Mouse (Mus musculus) intestine, embryonic 14.5 days (tissue): ENCODE measurements around the gene Tuba1b. TPM values are rescaled to one million over a fixed set of nuclear protein-coding genes. Genes with fewer than 3 reads are reported as not detected.

Source experiments
- ATAC-seq: fragments of 200-750 bp; cut with Nextera tagmentation; replicated peaks from 2 replicates; pipeline ENCODE4 v1.8.0; 2017; ENCODE audit warnings: low read depth, moderate number of reproducible peaks, moderate TSS enrichment, moderate library complexity; ENCODE audit not compliant: low FRiP score, low TSS enrichment
- DNase-seq: peaks from one replicate; pipeline ENCODE4 v3.0.0-alpha.2; 2018; ENCODE audit warnings: low spot score
- H3K27ac ChIP-seq: fragments of 300-500 bp; sonication (generic); 2 replicates; pipeline ENCODE4 v1.5.1; 2014; ENCODE audit warnings: low read depth, mild to moderate bottlenecking, control low read depth
- H3K27me3 ChIP-seq: fragments of 300-500 bp; sonication (generic); replicated peaks from 2 replicates; pipeline ENCODE4 v1.6.1; 2014; ENCODE audit warnings: low read length, control low read depth; ENCODE audit not compliant: control insufficient read depth, insufficient read depth
- H3K36me3 ChIP-seq: fragments of 300-500 bp; sonication (generic); 2 replicates; pipeline ENCODE4 v1.6.1; 2014; ENCODE audit warnings: low read length, control low read depth; ENCODE audit not compliant: control insufficient read depth, insufficient read depth
- H3K4me1 ChIP-seq: fragments of 300-500 bp; sonication (generic); replicated peaks from 2 replicates; pipeline ENCODE4 v1.6.1; 2014; ENCODE audit warnings: low read length, control low read depth, mixed read lengths; ENCODE audit not compliant: control insufficient read depth, insufficient read depth
- H3K4me2 ChIP-seq: fragments of 300-500 bp; sonication (generic); 2 replicates; pipeline ENCODE4 v1.6.1; 2014; ENCODE audit warnings: low read length
- H3K4me3 ChIP-seq: fragments of 300-500 bp; sonication (generic); 2 replicates; pipeline ENCODE4 v1.5.1; 2014; ENCODE audit warnings: low read depth, low read length, control low read depth, mixed read lengths
- H3K9ac ChIP-seq: fragments of 300-500 bp; sonication (generic); 2 replicates; pipeline ENCODE4 v1.6.1; 2014; ENCODE audit warnings: mild to moderate bottlenecking, low read length
- H3K9me3 ChIP-seq: fragments of 300-500 bp; sonication (generic); 2 replicates; pipeline ENCODE4 v1.6.1; 2016; ENCODE audit warnings: low read length, control low read depth; ENCODE audit not compliant: control insufficient read depth
- WGBS: fragments of 180-500 bp; shearing (Covaris S2); extraction: QIAGEN DNeasy Blood & Tissue Kit; methylation state at CpG from one replicate; pipeline ENCODE4 v1.1.7; 2014; 5-methylcytosine and 5-hydroxymethylcytosine counted together
- polyA plus RNA-seq: library from polyadenylated mRNA; unstranded; fragments of >200 nt; fragmentation: Nextera tagmentation; extraction: Ambion mirVana; gene quantifications from 2 replicates; pipeline ENCODE4 v1.2.1, GENCODE M21; 2014

Gene Tuba1b
- polyA plus RNA-seq, 1 experiment from 2014 or later: 1,667 TPM

- ATAC-seq: peak; percentile 54
- no peak overlapping the region for H3K4me2 ChIP-seq
- no peaks in the 10 kb centered on the region for H3K9me3 ChIP-seq
- H3K9ac ChIP-seq: no peak overlapping the region
- H3K27me3 ChIP-seq: peaks cover 60% of the 10 kb centered on the region
- peaks cover 14% of the 10 kb centered on the region for H3K4me1 ChIP-seq
- DNase-seq: no peak
- 39% methylated on average over 6 of the region's 6 CpGs for whole genome bisulfite sequencing
- H3K36me3 ChIP-seq: no peaks in the 10 kb centered on the region
- no peak overlapping the region for H3K27ac ChIP-seq
- no peak overlapping the region for H3K4me3 ChIP-seq
Measured at GRCm38 (mm10) chr15:98891907-98892606, 42.3 kb downstream of the Tuba1b start.

GRCm38 (mm10) chr15:98891198-98891742 lies 43.1 kb downstream of the Tuba1b start:
- Histone ChIP-seq H3K4me1 (peaks cover 14% of the 10 kb centered on the region), H3K27me3 (peaks cover 52% of the 10 kb centered on the region), H3K4me3 (peak overlapping the region; percentile 13; the same call in 1 of the 2 replicates), H3K9me3 (no peaks in the 10 kb centered on the region), H3K36me3 (no peaks in the 10 kb centered on the region), H3K4me2 (peak overlapping the region; percentile 38), H3K27ac (no peak overlapping the region), H3K9ac (no peak overlapping the region)
- DNase-seq (no peak), ATAC-seq (no peak; the same call in 1 of the 2 replicates)
- 9% methylated on average over 19 of the region's 19 CpGs for WGBS

GRCm38 (mm10) chr15:98887526-98887925 lies 46.8 kb downstream of the Tuba1b start:
- no peak overlapping the region for H3K9ac ChIP-seq
- WGBS: 76% methylated on average over 7 of the region's 7 CpGs
- no peak overlapping the region for H3K27ac ChIP-seq
- DNase-seq (no peak), ATAC-seq (no peak)
- peaks cover 15% of the 10 kb centered on the region for H3K27me3 ChIP-seq
- H3K36me3 ChIP-seq: no peaks in the 10 kb centered on the region
- no peaks in the 10 kb centered on the region for H3K4me1 ChIP-seq
- H3K9me3 ChIP-seq: no peaks in the 10 kb centered on the region
- H3K4me3 ChIP-seq: no peak overlapping the region
- no peak overlapping the region for H3K4me2 ChIP-seq

- no peak for ATAC-seq
- Histone ChIP-seq H3K4me1 (no peaks in the 10 kb centered on the region), H3K27me3 (peaks cover 10% of the 10 kb centered on the region), H3K36me3 (no peaks in the 10 kb centered on the region), H3K9me3 (no peaks in the 10 kb centered on the region), H3K27ac (no peak overlapping the region), H3K9ac (no peak overlapping the region), H3K4me3 (no peak overlapping the region), H3K4me2 (no peak overlapping the region)
- no peak for DNase-seq
- WGBS: 57% methylated on average over 8 of the region's 8 CpGs
Measured at GRCm38 (mm10) chr15:98886667-98887387, 47.5 kb downstream of the Tuba1b start.

GRCm38 (mm10) chr15:98884106-98884505 lies 50.3 kb downstream of the Tuba1b start:
- no peak overlapping the region for H3K4me2 ChIP-seq

GRCm38 (mm10) chr15:98883661-98884060 lies 50.7 kb downstream of the Tuba1b start:
- ATAC-seq: no peak
- H3K9ac ChIP-seq: no peak overlapping the region
- no peak for DNase-seq
- no peaks in the 10 kb centered on the region for H3K9me3 ChIP-seq
- H3K27ac ChIP-seq: no peak overlapping the region
- H3K4me1 ChIP-seq: peaks cover 6% of the 10 kb centered on the region
- no peak overlapping the region for H3K4me3 ChIP-seq
- no peaks in the 10 kb centered on the region for H3K27me3 ChIP-seq
- H3K36me3 ChIP-seq: no peaks in the 10 kb centered on the region
- H3K4me2 ChIP-seq: no peak overlapping the region

More at GRCm38 (mm10) chr15:98884106-98884505, 50.3 kb downstream of the Tuba1b start:
- H3K27ac ChIP-seq: no peak overlapping the region
- H3K9ac ChIP-seq: no peak overlapping the region
- H3K27me3 ChIP-seq: no peaks in the 10 kb centered on the region
- 71% methylated on average over 1 of the region's 1 CpGs for WGBS
- no peak for DNase-seq
- peaks cover 6% of the 10 kb centered on the region for H3K4me1 ChIP-seq
- H3K9me3 ChIP-seq: no peaks in the 10 kb centered on the region
- H3K36me3 ChIP-seq: no peaks in the 10 kb centered on the region
- ATAC-seq: no peak
- no peak overlapping the region for H3K4me3 ChIP-seq

- WGBS: 16% methylated on average over 5 of the region's 5 CpGs
- Histone ChIP-seq H3K4me3 (peak overlapping the region; percentile 74), H3K9me3 (no peaks in the 10 kb centered on the region), H3K4me1 (peaks cover 6% of the 10 kb centered on the region), H3K27ac (peak overlapping the region; percentile 52; the same call in 1 of the 2 replicates), H3K4me2 (peak overlapping the region; percentile 97), H3K27me3 (no peaks in the 10 kb centered on the region), H3K9ac (peak overlapping the region; percentile 53; the same call in 1 of the 2 replicates), H3K36me3 (peaks cover 4% of the 10 kb centered on the region; the same call in 1 of the 2 replicates)
- DNase-seq (no peak), ATAC-seq (peak; percentile 32; the same call in 1 of the 2 replicates)
Measured at GRCm38 (mm10) chr15:98881656-98882008, 52.7 kb downstream of the Tuba1b start.
